Mouse (Mus musculus) heart, adult 2 months (tissue): ENCODE data around the gene Plxdc2. TPM values are rescaled to one million over a fixed set of nuclear protein-coding genes. Genes with fewer than 3 reads are reported as not detected.

ENCODE experiments used
- DNase-seq, 2 experiments: peaks; one replicate each; pipeline ENCODE4 v3.0.0; 2021
- H3K27ac ChIP-seq: fragments of 200-600 bp; 2 replicates; pipeline ENCODE4 v1.8.1; 2022
- H3K27me3 ChIP-seq: fragments of 200-500 bp; 2 replicates; pipeline ENCODE4 v1.6.1; 2012; ENCODE audit warnings: mild to moderate bottlenecking, low read length, inconsistent platforms, mixed read lengths; ENCODE audit not compliant: control insufficient read depth, insufficient read depth
- H3K36me3 ChIP-seq: fragments of 200-500 bp; 2 replicates; pipeline ENCODE4 v1.6.1; 2012; ENCODE audit warnings: low read length, inconsistent platforms; ENCODE audit not compliant: control insufficient read depth, insufficient read depth
- H3K4me1 ChIP-seq: fragments of 200-500 bp; 2 replicates; pipeline ENCODE4 v1.6.1; 2011; ENCODE audit warnings: low read length; ENCODE audit not compliant: control insufficient read depth, insufficient read depth
- H3K4me3 ChIP-seq: fragments of 200-600 bp; 2 replicates; pipeline ENCODE4 v1.8.1; 2022
- H3K79me2 ChIP-seq: fragments of 200-500 bp; replicated peaks from 2 replicates; pipeline ENCODE4 v1.6.1; 2012; ENCODE audit warnings: mild to moderate bottlenecking, inconsistent platforms, low read length, moderate library complexity, mixed read lengths; ENCODE audit not compliant: control insufficient read depth, insufficient read depth
- H3K9ac ChIP-seq: fragments of 200-500 bp; 2 replicates; pipeline ENCODE4 v1.6.1; 2012; ENCODE audit warnings: low read depth, mild to moderate bottlenecking, control low read depth, inconsistent platforms, low read length, mixed read lengths
- CTCF ChIP-seq: fragments of 200-600 bp; IDR thresholded peaks from 2 replicates; pipeline ENCODE4 v1.8.1; 2022; ENCODE audit warnings: antibody characterized with exemption, mild to moderate bottlenecking, moderate library complexity
- EP300 ChIP-seq: fragments of 200-500 bp; IDR thresholded peaks from 2 replicates; pipeline ENCODE4 v1.6.1; 2011; ENCODE audit warnings: low read depth, low read length, control low read depth; ENCODE audit not compliant: insufficient read depth
- POLR2A ChIP-seq: fragments of 200-500 bp; IDR thresholded peaks from 2 replicates; pipeline ENCODE4 v1.6.1; 2011; ENCODE audit warnings: mild to moderate bottlenecking, low read depth, low read length, control low read depth; ENCODE audit not compliant: insufficient read depth
- WGBS: fragments of 180-500 bp; shearing (Covaris S2); methylation state at CpG from one replicate; pipeline ENCODE4 v1.1.7; 2018; 5-methylcytosine and 5-hydroxymethylcytosine counted together
- intact Hi-C: fragments of 180-260 bp; cut with DNase I; formaldehyde crosslinking; loops from one replicate; pipeline ENCODE4 v1.15.1; 2025
- long read RNA-seq: library from polyadenylated mRNA; stranded (forward); transcript quantifications from one replicate; pipeline ENCODE4 v2.0.0, GENCODE M21; 2021
- polyA plus RNA-seq: library from polyadenylated mRNA; depleted of rRNA; stranded (reverse); fragments of >200 nt; gene quantifications from 2 replicates; pipeline ENCODE4 v1.2.3, GENCODE M21; 2012; rRNA removed
- total RNA-seq, 2 experiments: library from RNA; stranded (reverse); gene quantifications; 2 replicates each; pipeline ENCODE4 v1.2.3; 2021

Gene Plxdc2
- total RNA-seq = 10 to 100 TPM; 17.2 to 21.8 TPM
- 7.0 and 12.0 TPM in 2 replicates for polyA plus RNA-seq
- long read RNA-seq, full-length matches to known transcripts = 11 of 14 reads
- long read RNA-seq, partial matches to known transcripts = 0 of 14 reads
- long read RNA-seq, other reads (novel, unspliced or antisense) = 3 of 14 reads

- peak; percentile 83 for DNase-seq
- Histone ChIP-seq H3K27me3 (no peaks in the 10 kb centered on the region), H3K4me1 (no peaks in the 10 kb centered on the region), H3K36me3 (no peaks in the 10 kb centered on the region; the same call in 1 of the 2 replicates), H3K4me3 (peak within 1 kb of the TSS; percentile 69), H3K27ac (peak within 1 kb of the TSS; percentile 73), H3K9ac (peak within 1 kb of the TSS; percentile 75), H3K79me2 (no peaks in the 10 kb centered on the region)
- TF ChIP-seq CTCF (no peak), POLR2A (peak; percentile 72)
- intact Hi-C loops = loop anchor here (2.0 to 10.0 kb wide), 6 partner anchors 91 to 971 kb away; no protein-coding TSS in a partner anchor
- 1% methylated on average over 43 of the region's 45 CpGs for WGBS
Observed at GRCm38 (mm10) chr2:16356106-16356818, at the start of gene Plxdc2. TSS of gene Plxdc2 (plus strand) at chr2:16356304.

GRCm38 (mm10) chr2:16310387-16310786, 45.7 kb upstream of the Plxdc2 start:
- intact Hi-C loops = loop anchor here (10.0 kb wide), 1 partner anchor 1216 kb away; no protein-coding TSS in a partner anchor
- H3K9ac ChIP-seq = no peak overlapping the region
- DNase-seq = no peak
- no peak overlapping the region for H3K27ac ChIP-seq
- H3K36me3 ChIP-seq = no peaks in the 10 kb centered on the region
- no peaks in the 10 kb centered on the region for H3K27me3 ChIP-seq
- TF ChIP-seq CTCF (no peak), EP300 (no peak), POLR2A (no peak)
- H3K4me1 ChIP-seq = no peaks in the 10 kb centered on the region
- H3K4me3 ChIP-seq = no peak overlapping the region
- no peaks in the 10 kb centered on the region for H3K79me2 ChIP-seq
- 46% methylated on average over 2 of the region's 2 CpGs for WGBS

DNA sequence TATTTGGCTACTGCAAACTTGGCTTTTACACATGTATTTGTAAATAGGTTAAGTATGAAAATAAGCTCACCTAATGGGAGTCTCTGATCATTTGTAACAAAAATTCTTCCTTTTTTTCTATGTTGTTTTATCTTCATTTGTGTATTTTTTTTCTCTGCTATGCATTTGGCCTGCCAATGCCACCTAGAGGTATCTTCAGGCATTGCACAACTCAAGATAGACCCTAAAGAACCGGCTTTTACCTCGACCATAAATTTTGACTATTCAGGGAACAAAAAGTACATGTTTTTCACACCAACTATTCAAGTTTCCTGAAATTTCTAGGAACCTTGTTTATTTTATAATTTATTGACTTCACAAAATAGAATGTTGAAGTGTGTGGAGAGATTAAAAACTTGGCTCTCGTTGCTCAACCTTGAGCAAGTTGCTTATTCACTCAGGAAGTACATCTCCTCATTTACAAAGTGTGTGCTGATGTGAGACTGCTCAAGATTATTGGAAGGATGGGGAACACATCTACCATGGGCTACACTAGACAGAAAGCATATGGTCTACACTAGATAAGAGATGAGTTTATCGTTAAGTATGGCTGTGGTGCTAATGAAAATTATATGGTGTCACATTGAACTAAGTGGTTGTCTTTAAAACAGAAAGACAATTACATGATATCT, 43.6 kb upstream of the Plxdc2 start:
- no peaks in the 10 kb centered on the region for H3K27me3 ChIP-seq
- 52% methylated on average over 4 of the region's 4 CpGs for WGBS
- H3K4me3 ChIP-seq = no peak overlapping the region
- no peak for DNase-seq
- no peaks in the 10 kb centered on the region for H3K79me2 ChIP-seq
- no peak overlapping the region for H3K27ac ChIP-seq
- intact Hi-C loops = loop anchor here (10.0 kb wide), 1 partner anchor 1218 kb away; no protein-coding TSS in a partner anchor
- no peak overlapping the region for H3K9ac ChIP-seq
- H3K36me3 ChIP-seq = no peaks in the 10 kb centered on the region
- H3K4me1 ChIP-seq = no peaks in the 10 kb centered on the region
- TF ChIP-seq EP300 = no peak
- no peak for TF ChIP-seq POLR2A
- peak; percentile 84 for TF ChIP-seq CTCF

DNA sequence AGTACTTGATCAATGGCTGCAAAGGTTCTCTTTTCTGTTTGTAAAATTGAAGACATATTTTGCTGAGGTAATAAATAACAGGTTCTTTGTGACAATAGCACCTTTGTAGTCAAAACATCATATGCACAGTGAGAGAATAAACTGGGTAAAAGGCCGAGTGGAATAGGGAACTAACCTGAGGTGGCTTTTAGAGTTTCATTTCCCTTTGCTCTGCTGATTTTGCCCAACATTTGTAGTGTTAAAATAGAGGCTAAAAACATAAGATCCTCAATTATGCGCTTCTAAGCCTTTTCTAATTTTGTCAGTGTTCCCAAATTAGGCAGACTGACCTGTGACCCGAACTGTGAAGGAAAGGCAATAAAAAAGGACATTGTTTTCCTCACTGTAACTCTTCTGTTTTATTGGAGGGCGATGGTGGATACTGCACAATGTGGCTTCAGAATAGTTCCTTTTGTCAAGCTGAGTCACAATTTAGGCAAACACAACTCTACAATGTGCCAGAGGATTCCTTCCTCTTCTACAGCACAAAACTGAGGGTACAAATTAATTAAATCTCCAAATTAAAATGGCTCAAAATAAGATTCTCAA, 20.8 kb upstream of the Plxdc2 start:
- TF ChIP-seq EP300 = no peak
- 58% methylated on average over 4 of the region's 4 CpGs for WGBS
- Histone ChIP-seq H3K27me3 (no peaks in the 10 kb centered on the region), H3K27ac (no peak overlapping the region), H3K4me1 (no peaks in the 10 kb centered on the region), H3K36me3 (no peaks in the 10 kb centered on the region), H3K4me3 (no peak overlapping the region), H3K9ac (no peak overlapping the region), H3K79me2 (no peaks in the 10 kb centered on the region)
- intact Hi-C loops = no loop called here
- DNase-seq = no peak

DNA sequence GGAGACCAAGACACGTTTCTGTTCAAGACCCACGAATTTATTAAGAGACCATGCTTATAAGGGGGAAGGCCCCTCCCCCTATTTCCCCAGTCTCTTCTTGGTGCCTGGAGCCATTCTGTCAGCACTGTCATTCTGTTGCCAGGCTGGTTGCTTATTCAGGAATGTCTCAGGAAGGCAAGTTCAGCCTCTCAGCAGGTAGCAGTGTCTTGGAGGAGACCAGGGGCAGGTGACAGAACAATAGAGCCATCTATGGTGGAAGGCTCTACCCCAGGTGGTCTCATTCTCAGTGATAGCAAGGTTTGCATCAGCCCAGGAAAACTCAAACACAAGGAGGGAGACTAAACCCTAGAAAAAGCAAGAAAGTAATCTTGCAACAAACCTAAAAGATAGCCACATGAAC, 11.5 kb upstream of the Plxdc2 start:
- 66% methylated on average over 2 of the region's 2 CpGs for WGBS
- intact Hi-C loops = no loop called here

GRCm38 (mm10) chr2:16351106-16351505, 5.0 kb upstream of the Plxdc2 start:
- H3K4me1 ChIP-seq = no peaks in the 10 kb centered on the region
- DNase-seq = no peak
- no peak overlapping the region for H3K9ac ChIP-seq
- TF ChIP-seq POLR2A = no peak
- no peak for TF ChIP-seq EP300
- no peak for TF ChIP-seq CTCF
- no peaks in the 10 kb centered on the region for H3K27me3 ChIP-seq
- no peaks in the 10 kb centered on the region for H3K36me3 ChIP-seq
- no peak overlapping the region for H3K4me3 ChIP-seq
- 61% methylated on average over 3 of the region's 3 CpGs for WGBS
- intact Hi-C loops = loop anchor here (10.0 kb wide), 2 partner anchors 244 to 384 kb away; no protein-coding TSS in a partner anchor
- no peaks in the 10 kb centered on the region for H3K79me2 ChIP-seq
- H3K27ac ChIP-seq = no peak overlapping the region

More for the DNA sequence above, 11.5 kb upstream of the Plxdc2 start:
- H3K27ac ChIP-seq = no peak overlapping the region
- H3K36me3 ChIP-seq = no peaks in the 10 kb centered on the region
- no peak overlapping the region for H3K4me3 ChIP-seq
- no peaks in the 10 kb centered on the region for H3K27me3 ChIP-seq
- H3K79me2 ChIP-seq = no peaks in the 10 kb centered on the region
- DNase-seq = no peak
- H3K4me1 ChIP-seq = no peaks in the 10 kb centered on the region
- no peak overlapping the region for H3K9ac ChIP-seq
- TF ChIP-seq POLR2A (no peak), EP300 (no peak), CTCF (no peak)
